ENCODE assay signal across 8 mouse cellular contexts in genomic region chr15:100457340-100457739, GRCm38 (mm10). TPM values are rescaled to one million over a fixed set of nuclear protein-coding genes. Genes with fewer than 3 reads are reported as not detected.
DNase-seq lines count a peak whose midpoint lies in the region; ATAC-seq and TF ChIP-seq lines count a peak whose summit lies in the region.

No protein-coding gene starts in this region.

- H3K9ac ChIP-seq in limb, embryonic 13.5 days: no peak overlapping the region
- H3K9ac ChIP-seq in midbrain, postnatal 0 days (replicated peaks; ENCODE audit: low read length, poor library complexity, severe bottlenecking): no peak overlapping the region

- WGBS in limb, embryonic 13.5 days: 7% methylated on average over 17 of the region's 17 CpGs
- 8% methylated on average over 17 of the region's 17 CpGs for WGBS in midbrain, postnatal 0 days

- peak; percentile 66; the same call in 1 of the 2 replicates for ATAC-seq in limb, embryonic 13.5 days (ENCODE audit: low FRiP score, low read depth)
- ATAC-seq in midbrain, postnatal 0 days (ENCODE audit: low FRiP score): peak; percentile 66

- no peaks in the 10 kb centered on the region for H3K9me3 ChIP-seq in limb, embryonic 13.5 days
- H3K9me3 ChIP-seq in midbrain, postnatal 0 days (ENCODE audit: low read length): no peaks in the 10 kb centered on the region

- TF ChIP-seq CTCF in layer of hippocampus, adult 2 months (conservative IDR thresholded peaks at IDR 0.05): peak; percentile 95
- peak; percentile 93 for TF ChIP-seq CTCF in midbrain, postnatal 0 days (IDR thresholded peaks at IDR 0.05)

- DNase-seq in layer of hippocampus, adult 2 months (ENCODE audit: low spot score in 2 of 2): peak; percentile 54 to 74
- DNase-seq in layer of hippocampus, adult 9-10 months (ENCODE audit: low spot score): no peak
- DNase-seq in cerebellum, adult 9-11 months: peak; percentile 64
- DNase-seq in frontal cortex, postnatal 36 days (ENCODE audit: low spot score in 2 of 2): peak; percentile 65
- peak; percentile 79 for DNase-seq in hindlimb bud, embryonic 11.5 days (ENCODE audit: extremely low spot score, low read depth, low spot score)
- peak; percentile 92 for DNase-seq in midbrain, postnatal 0 days (ENCODE audit: low spot score)
- peak; percentile 75 to 94 for DNase-seq in spleen, postnatal 4 days (ENCODE audit: low spot score in 2 of 2)

- peak overlapping the region; percentile 38; the same call in 1 of the 2 replicates for H3K4me2 ChIP-seq in limb, embryonic 13.5 days (replicated peaks)
- no peak overlapping the region for H3K4me2 ChIP-seq in midbrain, postnatal 0 days (ENCODE audit: low read depth, low read length, poor library complexity, severe bottlenecking)

- no peak overlapping the region; the same call in 1 of the 2 replicates for H3K4me3 ChIP-seq in layer of hippocampus, adult 2 months
- H3K4me3 ChIP-seq in limb, embryonic 13.5 days: no peak overlapping the region
- no peak overlapping the region for H3K4me3 ChIP-seq in midbrain, postnatal 0 days (ENCODE audit: low read depth, low read length)

- no peak overlapping the region for H3K27ac ChIP-seq in layer of hippocampus, adult 2 months
- H3K27ac ChIP-seq in limb, embryonic 13.5 days: no peak overlapping the region
- H3K27ac ChIP-seq in midbrain, postnatal 0 days (ENCODE audit: low read depth, low read length): no peak overlapping the region

- H3K27me3 ChIP-seq in limb, embryonic 13.5 days: peaks cover 11% of the 10 kb centered on the region
- H3K27me3 ChIP-seq in midbrain, postnatal 0 days (ENCODE audit: insufficient read depth, low read length): no peaks in the 10 kb centered on the region

- peaks cover 3% of the 10 kb centered on the region; the same call in 1 of the 2 replicates for H3K4me1 ChIP-seq in limb, embryonic 13.5 days
- H3K4me1 ChIP-seq in midbrain, postnatal 0 days (ENCODE audit: insufficient read depth, low read length): no peaks in the 10 kb centered on the region

- no peaks in the 10 kb centered on the region for H3K36me3 ChIP-seq in limb, embryonic 13.5 days
- no peaks in the 10 kb centered on the region for H3K36me3 ChIP-seq in midbrain, postnatal 0 days (ENCODE audit: insufficient read depth, low read length)

RNA-seq across cellular contexts. Expression of gene Letmd1, which starts 11.5 kb away (rescaled TPM):
- 10 to 100 TPM; 57.1 to 62.9 TPM for total RNA-seq in layer of hippocampus, adult 2 months (2021)
- polyA plus RNA-seq in limb, embryonic 13.5 days (2015; fragmentation: Nextera tagmentation; extraction: Ambion mirVana): 34.1 and 34.3 TPM in 2 replicates
- 80.9 and 86.0 TPM in 2 replicates for total RNA-seq in midbrain, postnatal 0 days (2014; rRNA removed)
- polyA plus RNA-seq in midbrain, postnatal 0 days (2015; fragmentation: Nextera tagmentation; extraction: Ambion mirVana): 53.0 and 55.0 TPM in 2 replicates

RNA-seq across cellular contexts. Expression of gene Slc11a2, which starts 32.5 kb away (rescaled TPM):
- total RNA-seq in layer of hippocampus, adult 2 months (2021): 10 to 100 TPM; 62.0 to 67.5 TPM
- 18.7 and 25.3 TPM in 2 replicates for polyA plus RNA-seq in limb, embryonic 13.5 days (2015; fragmentation: Nextera tagmentation; extraction: Ambion mirVana)
- 29.5 and 34.4 TPM in 2 replicates for total RNA-seq in midbrain, postnatal 0 days (2014; rRNA removed)
- polyA plus RNA-seq in midbrain, postnatal 0 days (2015; fragmentation: Nextera tagmentation; extraction: Ambion mirVana): 17.0 and 23.6 TPM in 2 replicates

RNA-seq across cellular contexts. Expression of gene Gm5475, which starts 35.4 kb away (rescaled TPM):
- total RNA-seq in layer of hippocampus, adult 2 months (2021): not detected
- 0.05 TPM in 1 of 2 replicates, not detected in the other for polyA plus RNA-seq in limb, embryonic 13.5 days (2015; fragmentation: Nextera tagmentation; extraction: Ambion mirVana)
- not detected in 2 replicates for total RNA-seq in midbrain, postnatal 0 days (2014; rRNA removed)
- 0.15 and 0.17 TPM in 2 replicates for polyA plus RNA-seq in midbrain, postnatal 0 days (2015; fragmentation: Nextera tagmentation; extraction: Ambion mirVana)

RNA-seq across cellular contexts. Expression of gene Csrnp2, which starts 37.9 kb away (rescaled TPM):
- 10 to 100 TPM; 23.3 to 23.9 TPM for total RNA-seq in layer of hippocampus, adult 2 months (2021)
- 23.8 and 24.9 TPM in 2 replicates for polyA plus RNA-seq in limb, embryonic 13.5 days (2015; fragmentation: Nextera tagmentation; extraction: Ambion mirVana)
- total RNA-seq in midbrain, postnatal 0 days (2014; rRNA removed): 61.5 and 66.3 TPM in 2 replicates
- polyA plus RNA-seq in midbrain, postnatal 0 days (2015; fragmentation: Nextera tagmentation; extraction: Ambion mirVana): 35.8 and 37.0 TPM in 2 replicates
